Mouse (Mus musculus) right cerebral cortex, postnatal 10 days (tissue): Measurements from ENCODE around the gene Ninl.
A peak's percentile ranks its signal among the peaks of the same experiment; 100 is the strongest.

Experiments
- DNase-seq, 2 experiments: peaks; one replicate each; pipeline ENCODE4 v3.0.0; 2021; ENCODE audit warnings: low spot score in 2 of 2

The Ninl gene

GRCm38 (mm10) chr2:150904936-150905450 lies 134.2 kb downstream of the Ninl start, which contains the start of gene Gins1:
Gene Gins1, plus strand, starts transcription at chr2:150905400.
- no peak for DNase-seq

GRCm38 (mm10) chr2:150904272-150904935 lies 134.8 kb downstream of the Ninl start, which contains the start of gene Abhd12:
Gene Abhd12, minus strand, starts transcription at chr2:150904741.
- DNase-seq = peak; percentile 98

- DNase-seq = no peak
Observed at GRCm38 (mm10) chr2:150902347-150902746, 136.8 kb downstream of the Ninl start.

- DNase-seq = no peak
Observed at GRCm38 (mm10) chr2:150900341-150900740, 138.8 kb downstream of the Ninl start.

GRCm38 (mm10) chr2:150895691-150896252 lies 143.4 kb downstream of the Ninl start:
- no peak for DNase-seq

- DNase-seq = no peak
Observed at GRCm38 (mm10) chr2:150894617-150895267, 144.4 kb downstream of the Ninl start.

- DNase-seq = no peak
Observed at GRCm38 (mm10) chr2:150887370-150887769, 151.8 kb downstream of the Ninl start.

- no peak for DNase-seq
Observed at GRCm38 (mm10) chr2:150886315-150886714, 152.9 kb downstream of the Ninl start.

GRCm38 (mm10) chr2:150885814-150886213 lies 153.4 kb downstream of the Ninl start:
- DNase-seq = no peak

GRCm38 (mm10) chr2:150884779-150885110 lies 154.4 kb downstream of the Ninl start:
- no peak for DNase-seq
